Mouse (Mus musculus) liver, postnatal 0 days (tissue): ENCODE results near the gene Psma3.

Source experiments
- CTCF ChIP-seq: sonication (generic); IDR thresholded peaks from 2 replicates; pipeline ENCODE4 v1.5.1; 2016; ENCODE audit warnings: antibody characterized with exemption, low read depth
- EP300 ChIP-seq: IDR thresholded peaks from 2 replicates; pipeline ENCODE4 v1.6.1; 2016; ENCODE audit warnings: antibody characterized with exemption, low read depth, mild to moderate bottlenecking

DNA sequence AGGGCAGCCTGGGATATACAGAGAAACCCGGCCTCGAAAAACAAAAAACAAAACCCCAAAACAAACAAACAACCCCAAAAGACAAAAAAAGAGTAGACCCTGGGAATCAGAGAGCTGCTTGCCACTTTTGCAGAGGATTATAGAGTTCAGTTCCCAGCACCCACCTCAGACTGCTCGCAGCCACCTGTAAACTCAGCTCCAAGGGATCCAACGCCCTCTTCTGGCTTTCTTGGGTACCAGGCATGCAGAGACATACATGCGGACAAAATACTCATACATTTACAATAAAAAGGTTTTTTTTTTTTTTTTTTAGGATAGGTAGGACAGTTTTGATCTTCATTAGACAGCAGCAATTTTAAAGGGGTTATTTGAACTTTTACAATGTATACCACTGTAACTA, 22.8 kb downstream of the Psma3 start:
- TF ChIP-seq CTCF (peak; percentile 25; the same call in 1 of the 2 replicates), EP300 (no peak)
